Mouse (Mus musculus) right cerebral cortex, postnatal 25 days (tissue): Measurements from ENCODE around the gene H2-Q7.
"Not testable (repeated sequence)": the region's sequence is repeated elsewhere in the genome, so short reads cannot be mapped to it uniquely, and the experiment has no call there.

Experiments used
- DNase-seq: peaks from one replicate; pipeline ENCODE4 v3.0.0; 2022

H2-Q7 gene

DNA sequence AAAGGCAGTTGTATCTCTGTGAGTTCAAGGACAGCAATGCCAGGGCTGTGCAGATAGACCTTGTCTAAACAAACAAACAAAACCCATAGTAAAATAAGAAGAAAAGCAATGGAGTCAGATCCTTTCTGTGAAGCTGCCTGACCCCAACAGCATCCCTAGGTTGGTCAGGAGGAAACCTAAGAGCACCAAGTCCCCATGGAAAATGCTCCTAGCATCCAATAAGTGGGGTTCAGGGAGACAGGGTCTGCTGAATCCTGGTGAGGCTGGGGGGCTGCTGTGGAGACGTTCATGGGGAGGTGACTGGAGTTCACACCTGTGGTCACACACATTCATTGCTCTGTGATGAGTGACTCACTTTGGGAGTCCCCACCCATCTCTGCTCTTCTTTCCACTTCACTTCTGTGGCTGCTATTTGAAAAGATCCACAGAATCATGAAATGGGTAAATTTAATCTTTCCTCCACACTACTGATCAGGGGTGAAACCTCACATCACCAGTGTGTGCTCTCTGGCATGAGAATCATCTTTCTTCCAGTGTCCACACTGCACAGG, 1.5 kb upstream of the H2-Q7 start:
- DNase-seq: not testable (repeated sequence)

- DNase-seq: not testable (repeated sequence)
Measured at GRCm38 (mm10) chr17:35438395-35438794, 560 bp upstream of the H2-Q7 start.

GRCm38 (mm10) chr17:35439295-35439747, 366 bp downstream of the H2-Q7 start:
- not testable (repeated sequence) for DNase-seq

- not testable (repeated sequence) for DNase-seq
Measured at GRCm38 (mm10) chr17:35439925-35440645, 1.1 kb downstream of the H2-Q7 start.

DNA sequence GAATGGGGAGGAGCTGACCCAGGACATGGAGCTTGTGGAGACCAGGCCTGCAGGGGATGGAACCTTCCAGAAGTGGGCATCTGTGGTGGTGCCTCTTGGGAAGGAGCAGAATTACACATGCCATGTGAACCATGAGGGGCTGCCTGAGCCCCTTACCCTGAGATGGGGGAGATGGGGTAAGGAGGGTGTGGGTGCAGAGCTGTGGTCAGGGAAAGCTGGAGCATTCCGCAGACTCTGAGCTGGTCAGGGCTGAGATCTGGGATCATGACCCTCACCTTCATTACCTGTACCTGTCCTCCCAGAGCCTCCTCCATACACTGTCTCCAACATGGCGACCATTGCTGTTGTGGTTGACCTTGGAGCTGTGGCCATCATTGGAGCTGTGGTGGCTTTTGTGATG, 3.4 kb downstream of the H2-Q7 start:
- not testable (repeated sequence) for DNase-seq

DNA sequence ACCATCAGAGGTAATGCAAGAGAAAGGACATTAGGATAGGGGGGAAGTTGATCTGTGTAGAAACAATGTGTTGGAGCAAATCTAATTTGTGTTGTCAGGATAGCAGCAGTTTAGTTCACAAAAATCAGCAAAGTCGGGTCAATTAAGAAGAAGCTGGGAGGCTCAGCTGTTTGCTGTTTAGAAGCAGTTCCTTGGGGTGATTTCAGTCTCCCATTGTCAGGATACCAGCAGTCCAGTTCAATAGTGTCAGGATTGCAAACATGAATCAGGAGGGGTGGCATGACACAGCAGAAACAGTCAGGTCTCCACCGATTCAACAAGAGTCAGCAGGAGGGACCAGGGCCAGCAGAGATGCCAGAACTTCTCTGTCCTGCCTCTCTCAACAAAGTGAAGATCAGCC, 5.6 kb downstream of the H2-Q7 start:
- DNase-seq: not testable (repeated sequence)

- not testable (repeated sequence) for DNase-seq
Measured at GRCm38 (mm10) chr17:35458247-35458646, 19.3 kb downstream of the H2-Q7 start.

- not testable (repeated sequence) for DNase-seq
Measured at GRCm38 (mm10) chr17:35460513-35461341, 21.8 kb downstream of the H2-Q7 start.

GRCm38 (mm10) chr17:35465651-35466050, 26.7 kb downstream of the H2-Q7 start:
- DNase-seq: not testable (repeated sequence)

DNA sequence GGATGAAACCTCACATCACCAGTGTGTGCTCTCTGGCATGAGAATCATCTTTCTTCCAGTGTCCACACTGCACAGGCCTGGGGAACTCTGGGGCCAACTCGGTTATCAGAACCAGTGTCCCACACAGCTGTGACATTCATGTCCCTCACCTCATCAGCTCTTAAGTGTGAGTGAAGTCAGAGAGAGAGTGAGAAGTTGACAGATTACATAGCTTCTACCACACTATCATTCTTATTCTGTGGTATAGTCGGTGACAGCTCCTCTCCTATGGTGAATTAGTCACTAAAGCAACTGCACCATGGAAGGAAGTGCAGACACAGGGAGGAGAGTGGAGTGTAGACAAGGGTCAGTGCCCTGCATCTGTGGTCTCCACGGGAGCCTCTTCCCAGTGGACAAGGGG, 30.0 kb downstream of the H2-Q7 start:
- DNase-seq: not testable (repeated sequence)

DNA sequence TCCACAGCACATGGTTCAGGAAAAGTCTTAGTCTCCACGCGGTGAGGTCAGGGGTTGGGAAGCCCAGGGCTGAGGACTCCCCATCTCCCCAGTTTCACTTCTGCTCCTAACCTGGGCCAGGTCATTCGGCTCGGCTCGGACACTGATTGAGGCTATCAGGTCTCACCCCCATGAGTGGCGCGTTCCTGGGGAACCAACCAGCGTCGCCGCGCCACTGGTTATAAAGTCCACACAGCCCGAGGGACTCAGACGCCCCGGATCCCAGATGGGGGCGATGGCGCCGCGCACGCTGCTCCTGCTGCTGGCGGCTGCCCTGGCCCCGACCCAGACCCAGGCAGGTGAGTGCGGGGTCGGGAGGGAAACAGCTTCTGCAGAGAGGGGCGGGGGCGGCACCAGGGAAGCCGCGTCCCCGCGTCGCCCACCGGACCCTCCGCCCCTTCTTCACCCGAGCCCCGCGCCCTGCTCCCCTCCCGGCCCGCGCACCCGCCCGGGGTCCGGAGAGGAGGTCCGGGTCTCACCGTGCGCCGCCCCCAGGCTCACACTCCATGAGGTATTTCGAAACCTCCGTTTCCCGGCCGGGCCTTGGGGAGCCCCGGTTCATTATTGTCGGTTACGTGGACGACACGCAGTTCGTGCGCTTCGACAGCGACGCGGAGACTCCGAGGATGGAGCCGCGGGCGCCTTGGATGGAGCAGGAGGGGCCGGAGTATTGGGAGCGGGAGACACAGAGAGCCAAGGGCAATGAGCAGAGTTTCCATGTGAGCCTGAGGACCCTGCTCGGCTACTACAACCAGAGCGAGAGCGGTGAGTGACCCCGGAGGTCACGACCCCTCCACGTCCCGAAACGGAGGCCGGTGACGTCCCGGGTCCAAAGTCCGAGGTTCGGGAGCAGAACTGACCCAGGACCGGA, 31.1 kb downstream of the H2-Q7 start, which contains the start of gene H2-Q10:
Gene H2-Q10, plus strand, starts transcription at position 248 of the 910 bp plus-strand sequence.
- no peak for DNase-seq

DNA sequence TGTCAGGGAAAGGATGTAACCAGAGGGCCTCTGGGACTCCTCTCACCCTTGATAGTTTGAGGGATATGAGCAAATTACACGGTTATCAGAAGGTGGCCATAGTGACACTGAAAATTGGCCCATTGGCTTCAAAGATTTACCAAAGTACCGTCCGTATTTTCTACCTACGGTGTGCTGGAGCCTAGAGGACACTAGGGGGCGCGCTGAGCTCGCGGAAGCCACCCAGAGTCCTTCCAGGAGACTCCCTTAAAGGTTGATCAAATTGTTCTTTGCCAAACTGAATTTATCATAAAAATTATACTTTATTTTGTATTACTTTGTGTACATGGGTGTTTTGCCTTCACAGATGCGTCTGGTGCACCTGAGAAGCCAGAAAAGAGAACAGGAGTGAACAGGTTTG, 45.1 kb downstream of the H2-Q7 start:
- peak; percentile 32 for DNase-seq

DNA sequence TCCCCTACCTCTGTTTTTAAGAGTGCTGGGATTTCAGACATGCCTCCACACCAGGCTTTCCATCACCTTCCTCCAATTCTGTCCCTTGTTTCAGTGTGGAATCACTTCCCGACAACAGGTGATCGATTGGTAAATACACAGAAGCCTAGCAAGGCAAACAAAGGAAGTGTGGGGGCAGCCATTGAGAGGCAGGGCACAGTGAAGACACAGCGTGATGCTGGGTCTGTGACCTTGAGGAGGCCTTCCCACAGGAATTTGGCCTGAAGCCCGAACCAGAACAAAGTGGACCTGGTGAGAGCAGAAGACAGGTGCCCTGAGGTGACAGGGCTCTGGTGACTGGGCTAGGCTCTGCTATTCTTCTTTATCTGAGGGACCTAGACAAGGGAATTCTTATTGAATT, 46.7 kb downstream of the H2-Q7 start:
- DNase-seq: no peak

GRCm38 (mm10) chr17:35486726-35487125, 47.8 kb downstream of the H2-Q7 start:
- DNase-seq: no peak

GRCm38 (mm10) chr17:35488041-35488440, 49.1 kb downstream of the H2-Q7 start:
- DNase-seq: no peak

- DNase-seq: no peak
Measured at GRCm38 (mm10) chr17:35490320-35490719, 51.4 kb downstream of the H2-Q7 start.
